Mouse (Mus musculus) cerebellum, postnatal 14 days (tissue): Measurements from ENCODE around the gene Ncapd3.
A peak's percentile ranks its signal among the peaks of the same experiment; 100 is the strongest.

Experiments
- DNase-seq, 2 experiments: peaks; one replicate each; pipeline ENCODE4 v3.0.0; 2021; ENCODE audit warnings: mixed read lengths in 2 of 2

Gene Ncapd3

GRCm38 (mm10) chr9:27029828-27030762 is at the start of gene Ncapd3, which contains the start of gene Vps26b:
Gene Ncapd3, plus strand, starts transcription at chr9:27030175.
Gene Vps26b, minus strand, starts transcription at chr9:27030065.
- peak; percentile 96 to 97 for DNase-seq

- no peak for DNase-seq
These were observed 44.8 kb upstream of the Ncapd3 start for GRCm38 (mm10) chr9:26985090-26985613.

GRCm38 (mm10) chr9:26985668-26986277 is 44.2 kb upstream of the Ncapd3 start:
- no peak for DNase-seq

- no peak for DNase-seq
These were observed 39.8 kb upstream of the Ncapd3 start for GRCm38 (mm10) chr9:26990181-26990580.

GRCm38 (mm10) chr9:26993118-26993517 is 36.9 kb upstream of the Ncapd3 start:
- peak in 1 of 2 experiments; percentile 27 for DNase-seq

GRCm38 (mm10) chr9:26993900-26994299 is 36.1 kb upstream of the Ncapd3 start:
- no peak for DNase-seq

GRCm38 (mm10) chr9:26997062-26997461 is 32.9 kb upstream of the Ncapd3 start:
- DNase-seq: no peak

GRCm38 (mm10) chr9:26997501-26997900 is 32.5 kb upstream of the Ncapd3 start:
- no peak for DNase-seq

GRCm38 (mm10) chr9:26998669-26999460 is 31.1 kb upstream of the Ncapd3 start:
- DNase-seq: no peak

GRCm38 (mm10) chr9:26999461-27000395 is 30.2 kb upstream of the Ncapd3 start, which contains the start of the genes Acad8 and Thyn1:
Gene Acad8, minus strand, starts transcription at chr9:26999566.
Gene Thyn1, plus strand, starts transcription at chr9:26999710.
- DNase-seq: peak; percentile 96 to 98

GRCm38 (mm10) chr9:27005231-27005630 is 24.7 kb upstream of the Ncapd3 start:
- no peak for DNase-seq

- DNase-seq: peak in 1 of 2 experiments; percentile 30
These were observed 24.0 kb upstream of the Ncapd3 start for GRCm38 (mm10) chr9:27005933-27006332.

- DNase-seq: no peak
These were observed 23.1 kb upstream of the Ncapd3 start for GRCm38 (mm10) chr9:27006866-27007265.

GRCm38 (mm10) chr9:27009231-27009630 is 20.7 kb upstream of the Ncapd3 start:
- DNase-seq: no peak

- no peak for DNase-seq
These were observed 18.4 kb upstream of the Ncapd3 start for GRCm38 (mm10) chr9:27011572-27011971.

GRCm38 (mm10) chr9:27018961-27019360 is 11.0 kb upstream of the Ncapd3 start:
- no peak for DNase-seq

GRCm38 (mm10) chr9:27023681-27024080 is 6.3 kb upstream of the Ncapd3 start:
- no peak for DNase-seq

GRCm38 (mm10) chr9:27026708-27027107 is 3.3 kb upstream of the Ncapd3 start:
- no peak for DNase-seq

- DNase-seq: peak; percentile 65 to 71
These were observed 750 bp upstream of the Ncapd3 start for GRCm38 (mm10) chr9:27029022-27029827.

GRCm38 (mm10) chr9:27030763-27031100 is 757 bp downstream of the Ncapd3 start:
- no peak for DNase-seq

- no peak for DNase-seq
These were observed 13.9 kb downstream of the Ncapd3 start for GRCm38 (mm10) chr9:27043892-27044291.
